Mouse (Mus musculus): ENCODE data around the gene Bcas3. TPM values are rescaled to one million over a fixed set of nuclear protein-coding genes. Genes with fewer than 3 reads are reported as not detected.
A peak's percentile ranks its signal among the peaks of the same experiment; 100 is the strongest.

The Bcas3 gene
- total RNA-seq, 1 experiment from 2014 or later = 40.5 TPM

GRCm38 (mm10) chr11:85529531-85530285, 176.7 kb downstream of the Bcas3 start:
- peak; percentile 48 for DNase-seq

DNA sequence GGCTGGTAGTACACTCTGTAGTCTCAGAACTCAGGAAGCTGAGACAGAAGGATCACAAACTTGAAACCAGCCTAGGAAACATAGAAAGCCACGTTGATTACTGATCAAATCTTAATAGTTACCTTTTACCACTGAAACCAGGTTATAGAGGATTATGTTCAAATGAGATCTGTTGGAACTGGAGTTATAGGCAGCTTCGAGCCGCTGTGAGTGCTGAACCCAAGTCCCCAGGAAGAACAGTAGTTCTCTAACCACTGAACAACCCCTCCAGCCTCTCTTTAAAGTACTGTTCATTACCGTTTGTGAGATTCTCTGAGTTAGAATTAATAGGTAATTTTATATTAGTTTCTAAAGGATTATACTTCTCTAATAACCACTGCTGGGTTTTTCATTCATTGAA, 188.0 kb downstream of the Bcas3 start:
- no peak for DNase-seq

DNA sequence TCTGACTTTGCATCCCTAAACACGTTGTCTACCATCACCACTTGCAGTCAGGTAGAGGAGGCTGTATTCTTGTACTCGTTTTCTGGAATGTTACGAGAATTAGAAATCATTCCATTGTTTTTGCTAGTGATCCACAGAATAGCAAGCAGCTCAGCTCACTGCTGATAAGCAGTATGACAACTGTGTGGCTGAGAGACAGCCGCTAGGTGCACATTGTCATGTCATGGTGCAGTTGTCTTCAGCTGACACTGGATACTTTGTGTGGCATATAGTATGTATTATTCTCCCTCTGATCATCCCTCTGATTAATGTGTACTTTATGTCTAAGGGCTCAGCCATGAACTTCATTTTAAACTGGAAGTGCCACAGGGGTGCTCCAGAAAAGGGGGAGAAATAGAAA, 190.3 kb downstream of the Bcas3 start:
- no peak for DNase-seq

DNA sequence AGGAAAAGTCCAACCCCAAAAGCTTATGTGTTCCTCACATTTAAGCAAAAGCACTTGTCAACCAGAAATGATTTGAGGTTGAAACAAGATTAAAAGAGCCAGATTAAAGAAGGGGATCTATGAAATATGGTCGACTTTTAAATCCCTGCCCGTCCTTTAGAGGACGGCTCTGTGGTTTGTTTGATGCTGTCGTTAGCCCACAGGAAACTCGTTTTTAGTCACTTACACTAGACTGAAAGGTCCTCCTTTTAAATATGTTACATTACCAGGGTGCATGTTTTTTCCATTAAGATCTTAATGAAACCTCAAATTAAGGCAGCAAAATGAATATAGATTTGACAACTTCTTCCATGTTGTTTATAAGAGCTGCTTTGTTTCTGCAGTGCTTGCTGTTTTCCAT, 192.6 kb downstream of the Bcas3 start:
- DNase-seq = no peak

DNA sequence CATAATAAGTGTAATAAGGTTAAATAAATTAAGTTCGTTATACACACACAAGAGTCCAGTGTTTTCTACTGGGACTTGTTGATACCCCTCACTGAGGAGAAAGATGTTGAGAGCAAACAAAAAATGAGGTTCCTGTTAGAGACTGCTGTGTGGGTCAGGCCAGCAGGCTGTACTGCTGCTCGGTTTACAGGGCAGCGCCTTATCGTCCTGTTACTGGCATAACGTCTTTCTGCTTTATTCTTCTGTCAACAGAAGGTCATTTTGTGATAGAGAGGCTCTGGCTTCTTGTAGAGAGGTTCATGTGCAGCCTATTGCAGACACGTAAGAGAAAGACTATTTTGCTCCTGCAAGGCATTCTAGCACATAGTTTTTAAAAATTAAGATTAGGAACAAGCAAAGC, 195.0 kb downstream of the Bcas3 start:
- peak; percentile 50 for DNase-seq

DNA sequence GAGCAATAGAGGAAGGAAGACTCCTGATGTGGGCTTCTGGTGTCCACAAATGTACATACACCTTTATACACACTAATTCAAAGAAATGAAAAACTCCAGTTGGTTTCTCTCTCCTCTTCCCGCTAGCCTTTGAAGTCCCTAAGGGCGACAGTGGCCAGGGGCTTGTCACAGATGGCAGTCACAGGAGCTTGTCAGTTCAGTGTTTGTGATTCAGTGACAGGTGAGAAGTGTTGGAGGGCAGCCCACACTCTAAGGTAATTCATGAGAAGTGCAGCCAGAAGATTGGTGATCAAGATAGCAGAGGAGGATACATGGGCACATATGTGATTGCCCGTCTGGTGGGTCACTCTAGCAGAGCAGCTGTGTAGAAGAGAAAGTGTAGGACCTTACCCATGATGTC, 196.7 kb downstream of the Bcas3 start:
- DNase-seq = no peak

DNA sequence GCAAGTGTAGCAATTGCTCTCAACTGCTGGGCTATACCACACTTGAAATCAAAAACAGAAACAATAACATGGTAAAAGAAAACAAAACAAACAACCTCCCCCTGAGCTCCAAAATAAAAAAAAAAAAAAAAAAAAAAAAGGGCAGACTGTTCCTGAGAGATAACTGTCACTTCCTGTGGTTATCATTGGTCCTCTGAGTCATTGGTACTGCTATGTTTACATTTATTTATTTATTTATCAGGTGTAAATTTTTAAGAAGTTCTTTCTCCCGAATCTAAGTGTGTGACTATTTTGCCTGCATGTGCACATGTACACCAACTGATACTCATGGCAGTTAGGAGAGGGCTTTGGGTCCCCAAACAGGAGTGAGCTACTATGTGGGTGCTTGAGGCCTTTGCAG, 202.1 kb downstream of the Bcas3 start:
- DNase-seq = no peak

GRCm38 (mm10) chr11:85555721-85556120, 202.8 kb downstream of the Bcas3 start:
- no peak for DNase-seq

- no peak for DNase-seq
Observed at GRCm38 (mm10) chr11:85565068-85565467, 212.1 kb downstream of the Bcas3 start.

DNA sequence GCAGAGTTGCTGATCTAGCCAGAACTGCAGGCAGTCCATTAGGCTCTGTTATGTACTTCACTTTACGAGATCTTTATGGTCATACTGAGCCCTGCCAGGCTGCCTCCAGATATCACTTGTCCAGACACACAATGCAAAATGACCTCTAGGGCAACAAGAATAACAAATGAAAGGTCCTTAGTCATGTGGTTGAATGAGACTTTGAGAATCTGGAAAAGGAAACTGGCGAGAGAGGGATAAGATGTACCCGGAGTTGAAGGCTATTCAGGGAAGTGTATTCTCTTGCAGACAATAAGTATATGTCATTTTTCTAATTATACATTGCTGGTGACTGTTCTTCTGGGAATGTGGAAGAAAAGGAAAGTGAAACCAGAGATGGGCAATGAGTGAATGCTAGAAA, 218.1 kb downstream of the Bcas3 start:
- no peak for DNase-seq

GRCm38 (mm10) chr11:85571936-85572335, 219.0 kb downstream of the Bcas3 start:
- DNase-seq = no peak

DNA sequence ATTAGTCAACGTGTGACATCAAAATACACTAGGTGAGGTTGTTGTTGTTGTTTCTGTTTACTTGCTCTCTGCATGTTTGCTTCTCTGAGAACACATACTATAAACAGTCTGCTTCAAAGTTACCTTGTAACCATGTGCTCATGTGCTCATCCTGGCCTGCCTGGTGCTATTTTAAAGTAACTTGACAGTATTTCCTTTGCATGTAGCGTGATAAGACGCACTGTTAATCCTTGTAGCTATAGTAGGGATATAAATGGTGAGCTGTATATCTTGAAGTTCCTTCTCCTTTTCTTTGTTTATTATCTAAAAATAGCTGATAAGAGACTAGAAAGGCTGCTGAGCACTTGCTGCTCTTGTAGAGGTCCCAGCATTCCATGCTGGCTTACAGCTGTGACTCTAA, 219.6 kb downstream of the Bcas3 start:
- no peak for DNase-seq

GRCm38 (mm10) chr11:85574496-85574895, 221.5 kb downstream of the Bcas3 start:
- DNase-seq = no peak

DNA sequence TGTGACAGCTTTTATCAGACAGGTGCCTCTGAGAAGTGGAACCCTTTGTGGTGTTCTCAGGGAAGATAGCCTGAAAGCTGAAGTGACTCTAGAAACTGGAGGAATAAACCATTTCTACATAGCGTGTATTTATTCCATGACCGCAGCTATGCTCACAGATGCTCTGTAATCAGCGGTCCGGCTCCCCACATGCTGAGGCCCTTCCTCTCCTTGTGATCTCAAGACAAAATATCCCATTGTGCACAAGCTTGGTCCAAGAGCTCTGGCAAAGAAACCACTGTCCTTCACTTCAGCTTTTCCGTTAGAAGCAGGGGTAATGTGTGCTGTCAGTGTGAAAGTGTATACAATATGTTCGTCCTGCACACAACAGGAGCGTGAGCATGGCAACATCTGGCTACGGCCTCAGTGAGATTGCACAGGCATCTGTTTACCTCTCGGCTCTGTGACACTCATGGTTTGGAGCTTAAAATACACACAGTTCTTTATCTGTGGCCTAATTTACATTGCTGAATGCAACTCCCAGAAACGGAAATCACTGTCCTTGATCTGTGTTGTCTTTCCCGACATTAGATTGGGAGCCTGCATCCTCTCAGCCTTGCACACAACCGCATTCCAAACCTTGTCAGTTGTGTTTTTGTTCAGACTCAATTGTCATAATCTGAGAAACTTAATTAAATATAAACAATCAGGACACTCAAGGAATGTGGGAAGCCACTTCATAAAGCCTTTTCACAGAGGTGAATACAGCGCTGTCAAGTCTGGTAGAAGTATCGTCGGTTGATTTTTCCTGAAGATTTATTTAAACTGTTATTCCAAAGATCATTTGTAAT, 225.1 kb downstream of the Bcas3 start:
- DNase-seq = no peak

DNA sequence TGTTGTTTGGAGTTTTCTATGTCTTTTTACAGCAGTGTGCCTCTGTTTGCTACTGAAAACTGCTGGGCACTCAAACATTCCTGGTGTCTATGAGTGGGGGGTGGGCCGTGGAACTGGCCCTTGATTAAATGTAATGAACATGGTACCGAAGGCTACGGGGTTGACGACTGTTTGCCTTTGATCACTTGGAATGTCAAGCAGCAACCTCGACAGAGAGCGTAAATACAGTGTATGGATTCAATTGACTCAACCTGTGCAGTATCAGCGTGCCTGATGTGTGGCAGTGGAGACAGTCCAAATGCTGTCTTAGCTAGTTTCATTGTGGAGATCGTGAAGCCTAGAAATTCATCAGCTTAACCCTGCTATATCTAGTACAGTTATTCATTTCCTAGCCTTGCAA, 231.1 kb downstream of the Bcas3 start:
- DNase-seq = no peak

DNA sequence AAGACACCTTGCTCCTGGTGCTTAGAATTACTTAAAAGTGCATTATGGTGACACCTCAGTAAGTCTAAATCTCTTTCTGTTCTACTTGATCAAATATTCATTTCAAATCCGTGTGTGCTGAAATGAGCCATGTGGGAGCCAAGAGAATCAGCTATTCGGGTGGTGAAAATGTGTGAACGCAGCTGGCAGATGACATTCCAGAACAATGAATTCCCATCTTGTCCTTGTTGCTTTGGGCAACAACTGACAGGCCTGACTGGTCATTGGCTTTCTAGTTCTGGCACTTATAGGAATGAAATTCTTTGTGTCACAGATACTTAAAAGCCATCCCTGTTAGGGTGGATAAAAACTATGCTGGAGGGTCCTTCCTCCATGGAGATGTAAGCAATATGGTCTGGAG, 240.7 kb downstream of the Bcas3 start:
- DNase-seq = no peak

DNA sequence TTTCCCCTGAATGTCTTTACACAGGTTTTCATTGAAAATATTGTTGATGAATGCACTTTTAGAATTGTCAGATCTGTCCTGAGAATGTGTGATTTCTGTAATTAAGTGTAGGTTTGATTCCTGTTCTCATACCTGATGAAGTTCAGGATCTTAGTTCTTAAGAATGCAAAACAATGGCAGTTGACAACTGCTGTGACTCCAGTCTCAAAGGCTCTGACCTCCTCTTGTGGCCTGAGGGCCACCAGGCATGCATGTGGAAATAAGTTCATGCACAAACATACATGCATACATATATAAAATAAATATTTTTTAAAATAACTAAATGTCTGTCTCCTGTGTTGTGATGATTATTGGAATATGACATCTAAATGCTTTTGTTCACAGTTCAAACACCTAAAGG, 246.3 kb downstream of the Bcas3 start:
- no peak for DNase-seq

DNA sequence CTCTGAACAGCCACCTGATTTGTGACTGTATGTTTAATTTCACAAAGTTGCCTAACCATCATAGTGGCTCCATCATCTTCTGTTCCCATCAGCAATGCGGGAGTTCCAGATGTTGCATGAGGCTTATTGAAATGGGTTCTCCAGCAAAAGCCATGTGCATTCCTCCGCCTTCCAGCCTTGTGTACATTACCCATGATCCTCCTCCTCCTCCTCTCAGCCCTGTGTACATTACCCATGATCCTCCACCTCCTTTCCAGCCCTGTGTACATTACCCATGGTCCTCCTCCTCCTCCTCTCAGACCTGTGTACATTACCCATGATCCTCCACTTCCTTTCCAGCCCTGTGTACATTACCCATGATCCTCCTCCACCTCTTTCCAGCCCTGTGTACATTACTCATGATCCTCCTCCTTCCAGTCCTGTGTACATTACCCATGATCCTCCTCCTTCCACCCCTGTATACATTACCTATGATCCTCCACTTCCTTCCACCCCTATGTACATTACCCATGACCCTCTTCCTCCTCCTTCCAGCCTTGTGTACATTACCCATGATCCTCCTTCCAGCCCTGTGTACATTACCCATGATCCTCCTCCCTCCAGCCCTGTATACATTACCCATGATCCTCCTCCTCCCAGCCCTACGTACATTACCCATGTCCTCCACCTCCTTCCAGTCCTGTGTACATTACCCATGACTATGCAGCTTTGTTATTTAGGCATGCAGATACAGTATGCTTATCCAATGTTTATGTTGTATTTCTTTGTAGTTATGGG, 250.8 kb downstream of the Bcas3 start:
- DNase-seq = no peak

- DNase-seq = no peak
Observed at GRCm38 (mm10) chr11:85609303-85609940, 256.5 kb downstream of the Bcas3 start.

GRCm38 (mm10) chr11:85613035-85613434, 260.1 kb downstream of the Bcas3 start:
- DNase-seq = no peak

- peak; percentile 13 for DNase-seq
Observed at GRCm38 (mm10) chr11:85613586-85613985, 260.6 kb downstream of the Bcas3 start.

GRCm38 (mm10) chr11:85614431-85614830, 261.5 kb downstream of the Bcas3 start:
- no peak for DNase-seq

Measured in adrenal gland, postnatal 14 days (tissue).